Mouse (Mus musculus): ENCODE data around the gene Rbm15.
A peak's percentile ranks its signal among the peaks of the same experiment; 100 is the strongest.

Gene Rbm15

GRCm38 (mm10) chr3:107333381-107334201, at the start of gene Rbm15:
Gene Rbm15 (minus strand): TSS chr3:107333673.
- peak; percentile 99 for DNase-seq (ENCODE audit: low read depth)

DNA sequence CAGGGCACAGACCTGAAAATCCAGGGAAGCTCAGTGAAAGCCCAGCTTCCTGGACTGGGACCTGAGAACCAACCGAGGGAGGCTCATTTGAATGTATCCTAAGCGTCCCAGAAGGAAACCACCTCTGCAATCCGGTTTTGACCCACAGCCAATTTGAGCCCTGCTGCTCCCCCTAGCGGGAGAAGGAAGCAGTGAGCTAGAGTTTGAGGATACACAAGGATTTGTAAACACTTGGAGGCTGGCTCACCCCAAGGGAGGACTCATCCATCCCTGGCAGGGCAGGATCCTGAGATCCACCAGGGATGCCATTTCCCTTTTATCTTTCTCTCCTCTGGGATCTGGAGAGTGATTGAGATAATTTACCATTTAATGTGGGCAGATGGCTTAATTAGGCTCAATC, 45.9 kb upstream of the Rbm15 start:
- DNase-seq (ENCODE audit: low read depth) = peak; percentile 65

DNA sequence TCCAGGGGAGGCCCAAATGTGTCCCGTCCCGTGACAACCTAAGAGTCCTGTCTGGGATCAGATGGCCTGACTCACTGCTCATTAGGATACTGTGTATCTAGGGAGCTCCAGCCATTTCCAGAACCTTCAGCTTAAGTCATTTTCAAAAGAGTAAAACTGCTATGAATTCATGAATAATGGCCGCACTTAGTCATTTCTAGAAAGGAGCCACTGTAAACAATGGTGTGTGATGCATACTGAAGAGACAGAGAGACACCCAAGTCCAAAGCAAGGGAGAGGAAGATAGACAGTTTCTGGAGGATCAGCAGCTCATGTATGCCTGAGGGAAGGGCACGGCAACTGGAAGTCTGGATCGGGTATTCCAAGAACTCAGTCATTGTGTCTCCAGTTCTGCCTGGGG, 45.2 kb upstream of the Rbm15 start:
- DNase-seq (ENCODE audit: low read depth) = no peak

DNA sequence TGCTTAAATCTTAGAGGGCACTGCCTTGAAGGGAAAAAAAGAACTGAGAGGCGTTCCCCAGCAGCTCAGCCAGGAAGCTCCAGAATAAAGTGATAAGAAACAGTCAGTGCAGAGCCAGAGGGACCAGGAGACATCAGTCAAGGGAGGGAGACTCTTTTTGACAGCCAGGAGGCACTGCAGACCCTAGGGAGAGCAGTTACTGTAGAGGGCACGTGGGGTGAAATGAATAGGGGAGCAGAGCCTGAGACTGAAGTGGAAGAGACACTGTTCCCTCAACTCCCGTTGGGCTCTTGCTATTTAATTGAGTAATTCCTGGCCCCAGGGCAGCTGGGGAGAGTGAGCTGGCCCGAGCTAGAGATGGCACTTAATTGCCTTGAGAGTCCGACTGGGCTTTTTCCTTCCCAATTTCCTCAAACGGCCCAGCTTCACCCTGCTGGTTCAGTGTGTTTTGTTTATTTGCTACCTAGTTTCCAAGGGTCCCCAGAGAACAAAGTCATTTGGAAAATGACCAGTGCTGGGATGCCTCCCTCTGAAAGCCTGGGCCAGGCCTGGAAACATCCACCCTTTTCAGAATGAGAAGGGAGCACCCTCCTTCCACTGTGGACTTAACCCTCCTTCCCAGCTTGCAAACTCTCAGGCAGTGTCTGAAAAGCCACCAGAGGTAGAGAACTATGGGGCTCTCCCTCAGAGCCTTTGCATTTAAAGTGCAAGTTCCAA, 41.6 kb upstream of the Rbm15 start:
- no peak for DNase-seq (ENCODE audit: low read depth)

GRCm38 (mm10) chr3:107369156-107369555, 35.7 kb upstream of the Rbm15 start:
- no peak for DNase-seq (ENCODE audit: low read depth)

GRCm38 (mm10) chr3:107367938-107368599, 34.6 kb upstream of the Rbm15 start:
- DNase-seq (ENCODE audit: low read depth) = no peak

- no peak for DNase-seq (ENCODE audit: low read depth)
These were observed 31.9 kb upstream of the Rbm15 start for GRCm38 (mm10) chr3:107365341-107365740.

DNA sequence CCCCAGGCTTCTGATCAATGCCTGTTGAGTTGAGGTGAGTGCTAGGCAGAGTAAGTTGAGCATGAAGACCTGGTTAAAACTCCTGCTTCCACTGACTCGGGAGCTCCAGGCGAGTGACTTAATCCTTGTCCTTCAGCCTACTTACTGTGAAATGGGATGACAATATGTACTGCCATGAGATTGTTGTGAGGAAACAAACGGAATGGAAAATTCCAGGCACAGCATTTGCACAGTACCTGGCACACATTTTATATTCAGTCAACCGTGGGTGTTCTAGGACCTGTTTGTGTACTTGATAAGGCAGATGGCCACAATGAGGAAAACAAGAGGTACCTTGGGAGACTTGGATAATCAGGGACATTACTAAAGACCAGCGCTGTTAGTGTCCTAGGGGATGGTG, 29.9 kb upstream of the Rbm15 start:
- DNase-seq (ENCODE audit: low read depth) = no peak

- no peak for DNase-seq (ENCODE audit: low read depth)
These were observed 26.9 kb upstream of the Rbm15 start for GRCm38 (mm10) chr3:107360341-107360740.

DNA sequence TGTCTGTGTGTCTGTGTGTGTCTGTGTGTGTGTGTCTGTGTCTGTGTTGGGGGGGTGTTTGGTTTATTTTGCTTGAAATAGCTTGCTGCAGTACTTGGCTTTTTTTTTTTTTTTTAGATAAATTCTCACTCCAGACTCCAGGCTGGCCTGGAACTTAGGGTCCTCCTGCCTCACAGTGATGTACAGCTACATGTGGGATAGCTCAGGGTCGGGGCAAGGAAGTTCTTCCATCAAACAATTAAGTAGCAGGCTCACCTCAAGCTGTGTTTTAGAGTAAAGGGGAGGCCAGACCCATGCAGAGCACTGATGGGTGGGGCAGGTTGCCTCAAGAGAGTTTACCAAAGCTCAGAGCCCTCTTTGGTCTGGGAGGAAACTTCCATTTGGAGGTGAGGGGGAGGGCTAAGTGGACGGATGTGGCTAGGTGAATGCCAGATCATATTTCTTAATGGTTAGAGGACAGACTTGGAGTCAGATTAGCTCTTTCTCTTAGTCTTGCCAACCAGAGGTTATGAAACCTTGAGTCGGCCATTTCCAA, 24.3 kb upstream of the Rbm15 start:
- no peak for DNase-seq (ENCODE audit: low read depth)

DNA sequence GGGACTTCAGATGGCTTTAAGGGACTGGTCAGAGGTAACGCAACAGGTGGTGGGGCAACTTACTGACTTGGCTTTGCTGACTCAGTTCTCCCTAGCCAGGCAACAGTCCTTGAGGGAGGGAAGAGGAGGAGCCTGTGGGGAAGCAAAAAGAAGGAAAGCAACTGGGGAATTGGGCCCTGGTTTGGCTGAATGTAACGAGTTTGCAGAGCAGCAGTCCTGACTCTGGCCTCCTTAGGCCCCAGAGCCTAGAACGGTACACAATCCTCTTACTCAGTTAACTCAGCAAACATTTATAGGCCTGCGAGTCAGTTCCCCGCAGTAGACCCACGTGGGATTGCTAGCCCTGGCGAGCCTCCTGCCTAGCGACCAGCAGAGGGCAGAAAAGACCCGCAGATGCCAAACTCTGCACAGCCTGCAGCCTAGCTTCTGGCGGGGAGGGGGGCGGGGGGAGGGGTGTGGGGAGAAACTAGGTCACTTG, 23.5 kb upstream of the Rbm15 start:
- peak; percentile 86 for DNase-seq (ENCODE audit: low read depth)

GRCm38 (mm10) chr3:107355618-107356260, 22.3 kb upstream of the Rbm15 start:
- no peak for DNase-seq (ENCODE audit: low read depth)

DNA sequence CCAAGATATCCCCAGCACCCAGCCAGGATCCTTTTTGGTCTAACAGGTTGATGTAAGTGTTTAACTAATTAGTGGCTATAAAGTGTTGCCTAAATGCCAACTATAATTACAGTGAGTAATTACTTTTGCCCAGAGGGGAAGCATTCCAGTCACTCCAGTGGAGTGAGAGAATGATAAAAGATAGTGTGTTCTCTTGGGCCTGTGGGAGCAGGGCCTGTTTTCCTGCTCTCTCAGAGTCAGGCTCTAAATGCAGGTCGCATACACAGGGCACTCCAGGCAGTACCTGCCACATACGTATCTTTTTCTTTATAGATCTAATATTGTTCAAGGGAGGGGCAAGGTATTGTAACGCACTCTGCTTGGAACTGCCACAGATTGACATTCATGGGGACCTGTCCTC, 18.2 kb upstream of the Rbm15 start:
- no peak for DNase-seq (ENCODE audit: low read depth)

- DNase-seq (ENCODE audit: low read depth) = no peak
These were observed 15.5 kb upstream of the Rbm15 start for GRCm38 (mm10) chr3:107349006-107349405.

DNA sequence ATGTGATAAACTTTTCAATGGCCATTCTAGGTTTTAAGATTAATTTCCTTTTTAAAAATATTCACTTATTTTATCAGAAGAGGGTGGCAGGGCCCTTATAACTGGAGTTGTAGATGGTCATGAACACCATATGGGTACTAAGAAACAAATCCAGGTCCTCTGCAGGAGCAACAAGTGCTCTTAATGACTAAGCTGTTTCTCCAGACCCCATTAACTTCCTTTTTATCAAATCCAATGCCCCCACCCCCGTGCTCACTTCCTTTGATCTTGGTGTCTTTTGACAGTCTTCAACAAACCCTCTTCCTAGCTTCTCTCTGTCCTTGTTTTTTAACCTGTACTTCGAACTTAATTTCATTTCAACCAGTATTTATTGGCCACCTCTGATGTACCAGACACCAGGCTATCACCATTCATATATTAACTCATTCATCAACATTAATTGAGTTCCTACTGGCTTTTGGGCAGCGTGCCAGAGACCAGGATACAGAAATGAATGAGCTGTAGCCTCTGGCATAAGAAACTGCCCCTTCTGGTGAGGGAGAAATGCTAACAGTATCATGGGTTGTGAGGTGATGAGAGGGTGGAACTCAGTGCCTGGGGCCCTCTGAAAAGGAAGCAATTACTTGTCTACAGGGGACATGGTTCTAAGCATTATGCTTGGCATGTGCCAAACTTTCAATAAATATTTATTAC, 11.7 kb upstream of the Rbm15 start:
- no peak for DNase-seq (ENCODE audit: low read depth)

- no peak for DNase-seq (ENCODE audit: low read depth)
These were observed 10.5 kb upstream of the Rbm15 start for GRCm38 (mm10) chr3:107343971-107344370.

DNA sequence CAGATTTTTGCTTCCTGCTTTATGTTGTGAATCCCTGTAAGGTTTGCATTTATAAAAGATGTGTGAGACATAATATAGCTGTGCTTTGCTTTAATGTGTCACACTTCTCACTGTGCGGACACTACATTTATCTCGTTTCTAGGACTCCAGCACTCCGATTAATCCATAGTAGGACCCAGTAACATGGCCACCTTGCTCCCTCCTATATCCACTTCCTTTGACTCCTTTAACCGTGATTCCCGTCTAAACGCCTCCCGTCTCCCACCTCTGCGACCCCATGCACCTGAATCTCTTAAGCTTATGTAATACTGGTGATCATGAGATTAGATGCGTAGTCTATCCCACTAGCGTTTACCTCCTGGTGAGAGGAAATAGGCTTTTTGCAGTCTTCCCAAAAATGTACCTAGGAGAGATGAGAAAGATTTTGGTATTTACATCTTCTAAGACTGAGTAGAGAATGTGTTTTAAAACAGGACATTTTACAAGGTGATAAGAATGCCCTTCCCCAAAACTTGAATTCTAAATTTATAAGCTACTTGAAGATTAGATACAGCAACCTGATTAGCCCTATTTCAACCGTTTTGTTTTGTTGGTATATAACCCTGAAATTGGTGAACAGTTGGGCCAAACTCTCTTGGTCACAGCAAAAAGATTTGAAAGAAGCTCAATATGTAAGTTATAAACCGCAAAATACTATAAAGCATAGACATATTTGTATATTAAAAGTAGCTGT, 895 bp upstream of the Rbm15 start:
- DNase-seq (ENCODE audit: low read depth) = no peak

DNA sequence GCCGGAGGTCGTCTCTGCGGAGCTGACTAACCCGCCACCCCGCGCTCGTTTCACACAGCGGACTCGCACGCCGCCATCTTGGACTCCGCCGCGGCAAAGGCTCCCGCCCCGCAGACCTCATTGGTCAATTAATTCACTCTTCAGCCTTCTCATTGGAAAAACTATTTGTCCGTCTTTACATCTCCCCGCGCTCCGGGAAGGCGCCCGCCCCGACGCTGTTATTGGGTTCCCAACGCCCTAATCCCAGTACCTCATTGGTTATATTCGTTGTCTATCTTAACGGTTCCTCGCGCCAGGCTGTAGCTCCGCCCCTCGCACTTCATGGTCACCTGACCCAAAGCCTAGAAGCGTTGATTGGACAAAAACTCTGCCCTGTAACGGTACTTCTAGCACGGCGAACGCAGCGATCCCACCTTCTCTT, 503 bp downstream of the Rbm15 start:
- peak; percentile 99 for DNase-seq (ENCODE audit: low read depth)

DNA sequence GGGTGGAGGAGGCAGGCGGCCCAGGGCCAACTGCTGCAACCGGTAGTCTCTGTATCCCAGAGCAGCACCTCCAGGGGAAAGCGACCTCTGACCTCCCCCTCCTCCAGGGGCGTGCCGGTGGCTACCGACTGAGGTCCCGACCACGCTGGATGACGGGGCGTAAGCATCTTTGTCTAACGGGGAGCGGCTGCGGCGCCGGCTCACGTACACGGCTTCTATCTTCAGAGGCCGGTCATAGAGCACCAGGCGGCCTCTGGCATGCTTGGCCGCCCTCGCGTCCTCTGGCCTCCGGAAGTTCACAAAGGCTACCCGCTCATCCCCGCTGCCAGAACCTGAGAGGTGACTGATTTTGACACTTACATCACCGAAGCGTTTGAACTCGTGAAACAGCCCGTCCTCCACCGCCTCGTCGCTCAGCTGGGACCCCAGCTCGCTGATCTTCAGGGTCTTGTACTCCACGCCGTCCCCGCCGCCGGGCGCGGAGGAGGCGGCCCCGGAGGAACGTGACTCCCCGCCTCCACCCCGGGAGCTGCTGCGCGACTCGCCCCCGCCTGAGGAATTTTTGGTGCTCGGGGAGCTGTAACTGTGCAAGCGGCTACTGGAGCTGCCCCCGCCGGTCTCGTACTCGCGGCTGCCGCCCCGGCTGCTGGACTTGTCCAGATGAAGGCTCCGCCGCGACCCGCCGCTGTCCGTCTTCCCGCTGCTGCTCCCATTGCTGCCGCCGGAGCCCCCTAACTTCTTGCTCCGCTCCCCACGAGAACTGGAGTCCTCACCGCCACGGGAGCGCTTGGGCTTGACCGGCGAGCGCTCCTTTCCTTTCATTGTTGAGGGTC, 1.1 kb downstream of the Rbm15 start:
- peak; percentile 64 for DNase-seq (ENCODE audit: low read depth)

GRCm38 (mm10) chr3:107331746-107332126, 1.7 kb downstream of the Rbm15 start:
- no peak for DNase-seq (ENCODE audit: low read depth)
